8 mouse cellular contexts compared by ENCODE assay signal in the genomic region with DNA sequence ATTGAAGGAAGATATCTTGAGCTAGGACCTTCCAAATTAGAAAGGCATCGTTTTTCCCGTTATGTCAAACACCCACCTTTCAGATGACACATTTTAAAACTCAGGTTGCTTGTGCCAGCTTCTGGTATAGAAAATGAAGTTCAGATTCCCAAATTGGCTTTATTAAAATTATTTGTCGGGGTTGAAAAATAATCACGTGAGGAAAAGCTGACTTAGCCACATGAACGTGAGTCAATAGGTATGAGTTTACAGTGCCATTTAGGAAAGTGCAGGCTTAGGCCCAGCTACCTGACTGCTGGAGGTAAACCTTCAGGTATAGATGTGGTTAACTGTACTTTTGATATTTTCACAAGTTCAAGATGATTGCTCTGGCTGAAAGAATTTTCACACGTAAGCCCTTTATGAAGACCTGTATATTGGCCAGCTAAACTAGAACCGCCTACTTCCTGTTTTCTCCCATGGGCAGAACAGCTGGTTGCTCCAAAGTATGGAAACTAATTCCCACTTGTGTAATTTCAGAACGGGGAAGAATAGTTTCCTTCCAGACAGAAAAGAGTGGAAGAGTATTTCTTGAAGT. TPM values are rescaled to one million over a fixed set of nuclear protein-coding genes. Genes with fewer than 3 reads are reported as not detected.
A peak's percentile ranks its signal among the peaks of the same experiment; 100 is the strongest.
DNase-seq lines count a peak whose midpoint lies in the region; ATAC-seq lines count a peak whose summit lies in the region.

No protein-coding gene starts in this region.

- no peak for DNase-seq in kidney, postnatal 25 days
- DNase-seq in c-Kit-negative CD71-positive TER-119-positive erythroid progenitor cells, embryonic 14.5 days (ENCODE audit: low read depth, low spot score) = peak; percentile 32
- no peak for DNase-seq in hindbrain, embryonic 11.5 days (ENCODE audit: low spot score)
- DNase-seq in urinary bladder, postnatal 10 days (ENCODE audit: low spot score) = no peak
- DNase-seq in frontal cortex, postnatal 14 days (ENCODE audit: low spot score in 2 of 2) = no peak
- DNase-seq in thymus, postnatal 25 days = no peak

- H3K79me2 ChIP-seq in macrophage (ENCODE audit: inconsistent target) = peaks cover 85% of the 10 kb centered on the region

- 13% methylated on average over 8 of the region's 8 CpGs for WGBS in kidney, embryonic 15.5 days
- 27% methylated on average over 8 of the region's 8 CpGs for WGBS in hindbrain, embryonic 11.5 days
- WGBS in macrophage (ENCODE audit: missing documents) = 0% methylated on average over 8 of the region's 8 CpGs

- H3K9me3 ChIP-seq in kidney, embryonic 15.5 days (replicated peaks) = no peaks in the 10 kb centered on the region
- no peaks in the 10 kb centered on the region for H3K9me3 ChIP-seq in hindbrain, embryonic 11.5 days (ENCODE audit: control insufficient read depth, low read length)

- peak overlapping the region; percentile 92 for H3K27ac ChIP-seq in kidney, embryonic 15.5 days
- H3K27ac ChIP-seq in hindbrain, embryonic 11.5 days (ENCODE audit: low read depth, low read length) = peak overlapping the region; percentile 79
- H3K27ac ChIP-seq in macrophage = peak overlapping the region; percentile 96

- H3K4me1 ChIP-seq in kidney, embryonic 15.5 days = peaks cover 31% of the 10 kb centered on the region
- H3K4me1 ChIP-seq in hindbrain, embryonic 11.5 days (replicated peaks; ENCODE audit: control insufficient read depth, insufficient read depth, low read length) = peaks cover 2% of the 10 kb centered on the region; the same call in 1 of the 2 replicates

- H3K4me3 ChIP-seq in kidney, embryonic 15.5 days (replicated peaks) = peak overlapping the region; percentile 82
- peak overlapping the region; percentile 63 for H3K4me3 ChIP-seq in hindbrain, embryonic 11.5 days (ENCODE audit: low read depth, low read length)
- peak overlapping the region; percentile 93 for H3K4me3 ChIP-seq in macrophage (ENCODE audit: inconsistent target)

- peaks cover 38% of the 10 kb centered on the region for H3K36me3 ChIP-seq in kidney, embryonic 15.5 days
- H3K36me3 ChIP-seq in hindbrain, embryonic 11.5 days (ENCODE audit: control insufficient read depth, insufficient read depth, low read length) = no peaks in the 10 kb centered on the region
- H3K36me3 ChIP-seq in macrophage (ENCODE audit: inconsistent target) = peaks cover 29% of the 10 kb centered on the region

- ATAC-seq in kidney, embryonic 15.5 days (replicated peaks; ENCODE audit: low FRiP score) = no peak
- no peak for ATAC-seq in hindbrain, embryonic 11.5 days (ENCODE audit: low FRiP score)

- no peaks in the 10 kb centered on the region for H3K27me3 ChIP-seq in kidney, embryonic 15.5 days
- no peaks in the 10 kb centered on the region for H3K27me3 ChIP-seq in hindbrain, embryonic 11.5 days (ENCODE audit: control insufficient read depth, insufficient read depth, low read length)

- H3K4me2 ChIP-seq in kidney, embryonic 15.5 days = peak overlapping the region; percentile 70
- peak overlapping the region; percentile 41 for H3K4me2 ChIP-seq in hindbrain, embryonic 11.5 days (replicated peaks; ENCODE audit: low read depth, low read length)

- peak overlapping the region; percentile 71 for H3K9ac ChIP-seq in kidney, embryonic 15.5 days
- peak overlapping the region; percentile 76 for H3K9ac ChIP-seq in hindbrain, embryonic 11.5 days (ENCODE audit: low read depth, low read length)

RNA-seq across cellular contexts. Expression of a gene that starts 1.5 kb away (rescaled TPM):
- 74.8 and 76.4 TPM in 2 replicates for polyA plus RNA-seq in kidney, embryonic 15.5 days (2015; fragmentation: Nextera tagmentation; extraction: Ambion mirVana)
- polyA plus RNA-seq in hindbrain, embryonic 11.5 days (2014; fragmentation: Nextera tagmentation; extraction: Ambion mirVana) = 83.0 and 93.1 TPM in 2 replicates
- total RNA-seq in macrophage (2018; cell fraction: chromatin; rRNA removed) = 100 to 1,000 TPM in 17 of 26 experiments, 10 to 100 TPM in 9; 39.7 to 427 (median 139) TPM
- 100 to 1,000 TPM in 8 of 26 experiments, 10 to 100 TPM in 18; 37.9 to 118 (median 70.6) TPM for total RNA-seq in macrophage (2018; cell fraction: cytosol; rRNA removed)
- 100 to 1,000 TPM in 12 of 26 experiments, 10 to 100 TPM in 14; 45.0 to 242 (median 85.3) TPM for total RNA-seq in macrophage (2018; cell fraction: nucleus; rRNA removed)
- polyA plus RNA-seq in macrophage (2018) = 57.2 to 95.2 TPM (median 88.0 TPM) in 3 replicates

RNA-seq across cellular contexts. Expression of a gene that starts 1.7 kb away (rescaled TPM):
- polyA plus RNA-seq in kidney, embryonic 15.5 days (2015; fragmentation: Nextera tagmentation; extraction: Ambion mirVana) = 12.9 and 14.4 TPM in 2 replicates
- 19.7 and 20.2 TPM in 2 replicates for polyA plus RNA-seq in hindbrain, embryonic 11.5 days (2014; fragmentation: Nextera tagmentation; extraction: Ambion mirVana)
- 10 to 100 TPM in 13 of 26 experiments, 1 to 10 TPM in 13; 2.2 to 23.3 (median 9.8) TPM for total RNA-seq in macrophage (2018; cell fraction: chromatin; rRNA removed)
- 1 to 10 TPM; 1.1 to 2.6 (median 1.8) TPM for total RNA-seq in macrophage (2018; cell fraction: cytosol; rRNA removed)
- 10 to 100 TPM in 1 of 26 experiments, 1 to 10 TPM in 25; 1.4 to 25.2 (median 3.6) TPM for total RNA-seq in macrophage (2018; cell fraction: nucleus; rRNA removed)
- 0.61 to 7.7 TPM (median 2.1 TPM) in 3 replicates for polyA plus RNA-seq in macrophage (2018)

RNA-seq across cellular contexts. Expression of a gene that starts 28.6 kb away (rescaled TPM):
- 5.5 and 5.8 TPM in 2 replicates for polyA plus RNA-seq in kidney, embryonic 15.5 days (2015; fragmentation: Nextera tagmentation; extraction: Ambion mirVana)
- 3.4 and 3.5 TPM in 2 replicates for polyA plus RNA-seq in hindbrain, embryonic 11.5 days (2014; fragmentation: Nextera tagmentation; extraction: Ambion mirVana)
- total RNA-seq in macrophage (2018; cell fraction: chromatin; rRNA removed) = 100 to 1,000 TPM; 142 to 427 (median 315) TPM
- total RNA-seq in macrophage (2018; cell fraction: cytosol; rRNA removed) = 100 to 1,000 TPM; 272 to 465 (median 394) TPM
- 100 to 1,000 TPM; 328 to 628 (median 506) TPM for total RNA-seq in macrophage (2018; cell fraction: nucleus; rRNA removed)
- 374 to 580 TPM (median 389 TPM) in 3 replicates for polyA plus RNA-seq in macrophage (2018)

RNA-seq across cellular contexts. Expression of a gene that starts 45.6 kb away (rescaled TPM):
- not detected in 2 replicates for polyA plus RNA-seq in kidney, embryonic 15.5 days (2015; fragmentation: Nextera tagmentation; extraction: Ambion mirVana)
- not detected in 2 replicates for polyA plus RNA-seq in hindbrain, embryonic 11.5 days (2014; fragmentation: Nextera tagmentation; extraction: Ambion mirVana)
- total RNA-seq in macrophage (2018; cell fraction: chromatin; rRNA removed) = not detected
- not detected for total RNA-seq in macrophage (2018; cell fraction: cytosol; rRNA removed)
- not detected for total RNA-seq in macrophage (2018; cell fraction: nucleus; rRNA removed)
- polyA plus RNA-seq in macrophage (2018) = not detected in 3 replicates

Comparison
In these comparisons a context has a peak if more than half of its experiments do, and no peak if none do; other contexts are left out.
1. RNA of a gene that starts 28.6 kb away (polyA plus RNA-seq): 374 to 580 TPM in macrophage; 5.5 to 5.8 TPM in kidney, embryonic 15.5 days and 3.4 to 3.5 TPM in hindbrain, embryonic 11.5 days; every median in the first group is over 10 times any median in the second.
2. Peak in every context shown above with its lines, with median percentiles within 50 percentile points of each other: H3K27ac ChIP-seq and H3K4me3 ChIP-seq.